Mouse (Mus musculus) mature B cell (primary cell): ENCODE data around the gene Smad3.

ENCODE experiments used
- in situ Hi-C: fragments of 300-500 bp; cut with MboI; formaldehyde crosslinking; loops from 2 replicates; pipeline ENCODE4 v1.14.3; 2019

Smad3 gene

GRCm38 (mm10) chr9:63625090-63625756, 132.6 kb downstream of the Smad3 start:
- in situ Hi-C loops = no loop called here

- in situ Hi-C loops = no loop called here
Observed at GRCm38 (mm10) chr9:63623895-63624569, 133.8 kb downstream of the Smad3 start.

GRCm38 (mm10) chr9:63617967-63618366, 139.8 kb downstream of the Smad3 start:
- in situ Hi-C loops = no loop called here

- in situ Hi-C loops = no loop called here
Observed at GRCm38 (mm10) chr9:63614018-63614985, 143.5 kb downstream of the Smad3 start.

- in situ Hi-C loops = no loop called here
Observed at GRCm38 (mm10) chr9:63613569-63613968, 144.2 kb downstream of the Smad3 start.

- in situ Hi-C loops = no loop called here
Observed at GRCm38 (mm10) chr9:63612565-63613515, 145.0 kb downstream of the Smad3 start.

GRCm38 (mm10) chr9:63611967-63612366, 145.8 kb downstream of the Smad3 start:
- in situ Hi-C loops = no loop called here

- in situ Hi-C loops = no loop called here
Observed at GRCm38 (mm10) chr9:63610841-63611366, 146.9 kb downstream of the Smad3 start.

GRCm38 (mm10) chr9:63610231-63610630, 147.6 kb downstream of the Smad3 start:
- in situ Hi-C loops = no loop called here

GRCm38 (mm10) chr9:63609776-63610175, 148.0 kb downstream of the Smad3 start:
- in situ Hi-C loops = no loop called here

GRCm38 (mm10) chr9:63609246-63609645, 148.5 kb downstream of the Smad3 start:
- in situ Hi-C loops = no loop called here

- in situ Hi-C loops = no loop called here
Observed at GRCm38 (mm10) chr9:63608006-63608405, 149.8 kb downstream of the Smad3 start.

- in situ Hi-C loops = no loop called here
Observed at GRCm38 (mm10) chr9:63606594-63606993, 151.2 kb downstream of the Smad3 start.

- in situ Hi-C loops = no loop called here
Observed at GRCm38 (mm10) chr9:63603849-63604248, 153.9 kb downstream of the Smad3 start.

- in situ Hi-C loops = no loop called here
Observed at GRCm38 (mm10) chr9:63602043-63602939, 155.5 kb downstream of the Smad3 start, which contains the start of the genes Iqch and Aagab. Iqch (minus strand) TSS chr9:63602493. Aagab (plus strand) TSS chr9:63602660.
